Mouse (Mus musculus) left cerebral cortex, postnatal 10 days (tissue): ENCODE results near the gene Rnf113a2. TPM values are rescaled to one million over a fixed set of nuclear protein-coding genes. Genes with fewer than 3 reads are reported as not detected.

Experiments
- DNase-seq, 2 experiments: peaks; one replicate each; pipeline ENCODE4 v3.0.0; 2021 to 2022; ENCODE audit warnings: low spot score in 2 of 2, mixed read lengths in 1 of 2; ENCODE audit errors: extremely low spot score in 1 of 2
- intact Hi-C: fragments of 180-260 bp; cut with DNase I; formaldehyde crosslinking; loops from one replicate; pipeline ENCODE4 v1.15.1; 2025
- total RNA-seq, 2 experiments: library from RNA; stranded (reverse); gene quantifications; 2 replicates each; pipeline ENCODE4 v1.2.3; 2021

Gene Rnf113a2
- total RNA-seq, 2 experiments from 2014 or later = 8.4 to 10.7 TPM

- intact Hi-C loops = no loop called here
These were observed 9.7 kb upstream of the Rnf113a2 start for GRCm38 (mm10) chr12:84407259-84407658.

GRCm38 (mm10) chr12:84407874-84408818 lies 8.8 kb upstream of the Rnf113a2 start:
- intact Hi-C loops = no loop called here

More at GRCm38 (mm10) chr12:84407259-84407658, 9.7 kb upstream of the Rnf113a2 start:
- DNase-seq = no peak

GRCm38 (mm10) chr12:84408819-84409507 lies 8.0 kb upstream of the Rnf113a2 start, which contains the start of the genes Entpd5 and Bbof1:
TSS of gene Entpd5 (minus strand) at chr12:84409029.
TSS of gene Bbof1 (plus strand) at chr12:84409071.
- intact Hi-C loops = no loop called here
- peak; percentile 82 to 94 for DNase-seq

More at GRCm38 (mm10) chr12:84407874-84408818, 8.8 kb upstream of the Rnf113a2 start:
- peak in 1 of 2 experiments; percentile 27 for DNase-seq

GRCm38 (mm10) chr12:84417605-84417922 lies 568 bp downstream of the Rnf113a2 start:
- intact Hi-C loops = no loop called here
- DNase-seq = no peak

- intact Hi-C loops = no loop called here
These were observed 7.0 kb downstream of the Rnf113a2 start for GRCm38 (mm10) chr12:84423990-84424389.

GRCm38 (mm10) chr12:84429825-84430224 lies 12.8 kb downstream of the Rnf113a2 start:
- intact Hi-C loops = no loop called here
- DNase-seq = no peak

More at GRCm38 (mm10) chr12:84423990-84424389, 7.0 kb downstream of the Rnf113a2 start:
- no peak for DNase-seq

GRCm38 (mm10) chr12:84438697-84439096 lies 21.7 kb downstream of the Rnf113a2 start:
- DNase-seq = no peak
- intact Hi-C loops = no loop called here

- intact Hi-C loops = no loop called here
- no peak for DNase-seq
These were observed 25.5 kb downstream of the Rnf113a2 start for GRCm38 (mm10) chr12:84442526-84442925.

- no peak for DNase-seq
- intact Hi-C loops = no loop called here
These were observed 30.4 kb downstream of the Rnf113a2 start for GRCm38 (mm10) chr12:84447386-84447785.

GRCm38 (mm10) chr12:84448181-84448580 lies 31.2 kb downstream of the Rnf113a2 start:
- intact Hi-C loops = no loop called here
- no peak for DNase-seq

GRCm38 (mm10) chr12:84449887-84450286 lies 32.9 kb downstream of the Rnf113a2 start:
- intact Hi-C loops = no loop called here
- no peak for DNase-seq

- intact Hi-C loops = no loop called here
These were observed 33.3 kb downstream of the Rnf113a2 start for GRCm38 (mm10) chr12:84450351-84450717.

GRCm38 (mm10) chr12:84450718-84451646 lies 34.0 kb downstream of the Rnf113a2 start, which contains the start of the genes Aldh6a1 and Lin52:
TSS of gene Aldh6a1 (minus strand) at chr12:84451004.
TSS of gene Lin52 (plus strand) at chr12:84451422.
- peak; percentile 98 to 99 for DNase-seq
- intact Hi-C loops = no loop called here

More at GRCm38 (mm10) chr12:84450351-84450717, 33.3 kb downstream of the Rnf113a2 start:
- DNase-seq = peak; percentile 28 to 29

- intact Hi-C loops = no loop called here
- no peak for DNase-seq
These were observed 34.8 kb downstream of the Rnf113a2 start for GRCm38 (mm10) chr12:84451801-84452200.

- no peak for DNase-seq
- intact Hi-C loops = no loop called here
These were observed 39.9 kb downstream of the Rnf113a2 start for GRCm38 (mm10) chr12:84456911-84457310.

GRCm38 (mm10) chr12:84459845-84460244 lies 42.8 kb downstream of the Rnf113a2 start:
- intact Hi-C loops = no loop called here
- no peak for DNase-seq

GRCm38 (mm10) chr12:84461416-84461815 lies 44.4 kb downstream of the Rnf113a2 start:
- no peak for DNase-seq
- intact Hi-C loops = no loop called here

- intact Hi-C loops = no loop called here
These were observed 45.9 kb downstream of the Rnf113a2 start for GRCm38 (mm10) chr12:84462856-84463255.

More at GRCm38 (mm10) chr12:84462856-84463255, 45.9 kb downstream of the Rnf113a2 start:
- DNase-seq = no peak
